Mouse (Mus musculus) embryonic facial prominence, embryonic 11.5 days (tissue): Measurements from ENCODE around the gene Slc38a7. TPM values are rescaled to one million over a fixed set of nuclear protein-coding genes. Genes with fewer than 3 reads are reported as not detected.

Experiments
- ATAC-seq: fragments of 200-750 bp; cut with Nextera tagmentation; replicated peaks from 2 replicates; pipeline ENCODE4 v1.8.0; 2017; ENCODE audit warnings: low read depth; ENCODE audit not compliant: insufficient number of reproducible peaks, low FRiP score, low TSS enrichment
- DNase-seq: peaks from one replicate; pipeline ENCODE4 v3.0.0-alpha.2; 2015; ENCODE audit warnings: low spot score
- H3K27ac ChIP-seq: fragments of 300-500 bp; sonication (generic); replicated peaks from 2 replicates; pipeline ENCODE4 v1.5.1; 2014; ENCODE audit warnings: mild to moderate bottlenecking, low read depth, low read length, control low read depth
- H3K27me3 ChIP-seq: fragments of 300-500 bp; sonication (generic); 2 replicates; pipeline ENCODE4 v1.6.1; 2014; ENCODE audit warnings: mild to moderate bottlenecking, low read length, moderate library complexity, mixed read lengths; ENCODE audit not compliant: control insufficient read depth, insufficient read depth
- H3K36me3 ChIP-seq: fragments of 300-500 bp; sonication (generic); replicated peaks from 2 replicates; pipeline ENCODE4 v1.6.1; 2014; ENCODE audit warnings: low read depth, mild to moderate bottlenecking, low read length, moderate library complexity, mixed read lengths; ENCODE audit not compliant: control insufficient read depth, insufficient read depth
- H3K4me1 ChIP-seq: fragments of 300-500 bp; sonication (generic); 2 replicates; pipeline ENCODE4 v1.6.1; 2014; ENCODE audit warnings: low read length, mixed read lengths; ENCODE audit not compliant: control insufficient read depth, insufficient read depth
- H3K4me2 ChIP-seq: fragments of 300-500 bp; sonication (generic); 2 replicates; pipeline ENCODE4 v1.6.1; 2014; ENCODE audit warnings: low read depth, mild to moderate bottlenecking, control low read depth, low read length, moderate library complexity
- H3K4me3 ChIP-seq: fragments of 300-500 bp; sonication (generic); 2 replicates; pipeline ENCODE4 v1.5.1; 2014; ENCODE audit warnings: low read depth, low read length, control low read depth
- H3K9ac ChIP-seq: fragments of 300-500 bp; sonication (generic); replicated peaks from 2 replicates; pipeline ENCODE4 v1.6.1; 2014; ENCODE audit warnings: mild to moderate bottlenecking, control low read depth, low read length
- H3K9me3 ChIP-seq: fragments of 300-500 bp; sonication (generic); replicated peaks from 2 replicates; pipeline ENCODE4 v1.6.1; 2016; ENCODE audit warnings: mild to moderate bottlenecking, low read length, inconsistent platforms, mixed read lengths; ENCODE audit not compliant: control insufficient read depth
- WGBS: fragments of 180-500 bp; shearing (Covaris S2); extraction: QIAGEN DNeasy Blood & Tissue Kit; methylation state at CpG from one replicate; pipeline ENCODE4 v1.1.7; 2014; 5-methylcytosine and 5-hydroxymethylcytosine counted together
- polyA plus RNA-seq: library from polyadenylated mRNA; unstranded; fragments of >200 nt; fragmentation: Nextera tagmentation; extraction: Ambion mirVana; gene quantifications from 2 replicates; pipeline ENCODE4 v1.2.1, GENCODE M21; 2014

The Slc38a7 gene
- 15.2 and 15.4 TPM in 2 replicates for polyA plus RNA-seq

DNA sequence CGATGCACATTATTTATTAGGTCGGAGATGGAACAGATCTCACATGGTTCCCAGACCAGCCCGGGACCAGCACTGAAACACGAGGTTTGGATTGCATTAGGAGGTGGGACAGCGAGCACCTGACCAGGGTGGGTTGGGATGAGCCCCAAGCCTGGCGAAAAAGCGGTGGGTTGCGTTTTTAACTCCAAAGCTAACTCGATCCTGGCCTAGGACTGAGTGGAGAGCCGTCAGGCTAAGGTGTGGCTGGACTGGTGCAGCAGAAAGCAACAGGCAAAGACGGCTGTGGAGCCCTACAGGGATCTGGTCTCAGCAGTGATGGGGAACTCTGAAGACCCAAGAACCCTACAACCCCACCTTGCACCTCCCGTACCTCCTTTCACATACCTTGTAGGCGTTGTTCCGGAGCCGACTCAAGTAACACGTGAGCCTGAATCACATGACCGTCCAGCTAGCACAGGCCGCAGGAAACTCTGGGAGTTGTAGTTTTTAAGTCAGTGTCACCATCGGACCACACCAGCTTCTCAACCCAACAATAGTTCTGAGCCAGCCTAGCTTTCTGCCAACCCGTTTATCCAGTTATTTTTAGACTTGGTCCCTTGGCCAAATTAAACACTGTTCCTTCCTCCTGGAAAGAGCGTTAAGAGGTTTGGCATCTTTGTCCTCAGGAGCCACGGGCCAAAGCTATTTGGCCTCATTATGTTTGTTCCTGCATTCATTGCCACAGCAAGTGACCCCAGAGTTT, at the start of gene Slc38a7:
Gene Slc38a7 (minus strand): TSS at position 438 of the 742 bp plus-strand sequence.
- peak; percentile 92 for ATAC-seq
- no peaks in the 10 kb centered on the region for H3K27me3 ChIP-seq
- H3K4me2 ChIP-seq, result peak within 1 kb of the TSS; percentile 54
- peak; percentile 92 for DNase-seq
- peak within 1 kb of the TSS; percentile 62 for H3K4me3 ChIP-seq
- no peak within 1 kb of the TSS for H3K27ac ChIP-seq
- H3K4me1 ChIP-seq, result no peaks in the 10 kb centered on the region
- no peaks in the 10 kb centered on the region for H3K36me3 ChIP-seq
- H3K9ac ChIP-seq, result peak within 1 kb of the TSS; percentile 69
- H3K9me3 ChIP-seq, result no peaks in the 10 kb centered on the region
- WGBS, result 15% methylated on average over 22 of the region's 22 CpGs

DNA sequence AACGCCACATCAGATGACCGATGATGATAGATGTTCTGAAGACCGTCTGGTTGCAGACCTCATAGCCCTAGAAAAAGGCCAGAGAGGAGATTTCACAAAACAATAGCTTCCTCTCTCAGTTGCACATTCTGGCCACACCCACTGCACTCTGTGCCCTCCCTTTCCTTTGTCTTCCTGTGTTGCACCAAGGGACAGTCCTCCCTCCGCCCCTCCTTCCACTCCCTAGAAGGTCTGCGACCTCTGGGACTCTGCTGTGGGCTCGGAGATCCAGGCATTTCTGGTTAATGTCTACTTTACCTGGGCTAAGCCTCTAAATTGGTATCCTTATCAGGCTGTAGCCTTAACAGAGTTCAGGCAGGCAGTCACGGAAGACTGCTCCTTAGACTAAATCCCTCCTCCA, 48.5 kb upstream of the Slc38a7 start:
- DNase-seq (no peak), ATAC-seq (no peak)
- H3K36me3 ChIP-seq, result no peaks in the 10 kb centered on the region
- WGBS, result 22% methylated on average over 7 of the region's 7 CpGs
- H3K9me3 ChIP-seq, result no peaks in the 10 kb centered on the region
- H3K4me3 ChIP-seq, result no peak overlapping the region
- no peak overlapping the region for H3K4me2 ChIP-seq
- no peaks in the 10 kb centered on the region for H3K27me3 ChIP-seq
- no peak overlapping the region for H3K9ac ChIP-seq
- H3K27ac ChIP-seq, result no peak overlapping the region
- H3K4me1 ChIP-seq, result no peaks in the 10 kb centered on the region

DNA sequence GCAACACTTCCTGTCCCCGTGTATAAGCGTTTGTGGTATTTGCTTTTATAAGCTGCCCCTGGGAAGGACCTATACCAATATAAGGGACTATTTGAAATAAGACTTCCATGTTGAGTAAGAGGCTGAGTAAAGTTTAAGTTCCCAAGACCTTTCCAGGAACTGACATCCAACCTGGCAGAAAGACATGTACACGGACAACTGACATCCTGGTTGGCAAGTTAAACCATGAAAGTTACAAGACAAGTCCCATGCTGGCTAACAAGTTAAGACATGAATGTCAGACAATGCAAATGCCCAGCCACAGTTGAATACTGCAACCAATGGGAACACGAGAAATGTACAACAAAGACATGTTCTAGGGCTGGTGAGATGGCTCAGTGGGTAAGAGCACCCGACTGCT, 40.4 kb upstream of the Slc38a7 start:
- no peaks in the 10 kb centered on the region for H3K9me3 ChIP-seq
- no peak overlapping the region for H3K27ac ChIP-seq
- H3K4me2 ChIP-seq, result no peak overlapping the region
- H3K9ac ChIP-seq, result no peak overlapping the region
- H3K36me3 ChIP-seq, result no peaks in the 10 kb centered on the region
- H3K27me3 ChIP-seq, result no peaks in the 10 kb centered on the region
- DNase-seq (no peak), ATAC-seq (no peak)
- no peak overlapping the region for H3K4me3 ChIP-seq
- 82% methylated on average over 5 of the region's 5 CpGs for WGBS
- H3K4me1 ChIP-seq, result no peaks in the 10 kb centered on the region

DNA sequence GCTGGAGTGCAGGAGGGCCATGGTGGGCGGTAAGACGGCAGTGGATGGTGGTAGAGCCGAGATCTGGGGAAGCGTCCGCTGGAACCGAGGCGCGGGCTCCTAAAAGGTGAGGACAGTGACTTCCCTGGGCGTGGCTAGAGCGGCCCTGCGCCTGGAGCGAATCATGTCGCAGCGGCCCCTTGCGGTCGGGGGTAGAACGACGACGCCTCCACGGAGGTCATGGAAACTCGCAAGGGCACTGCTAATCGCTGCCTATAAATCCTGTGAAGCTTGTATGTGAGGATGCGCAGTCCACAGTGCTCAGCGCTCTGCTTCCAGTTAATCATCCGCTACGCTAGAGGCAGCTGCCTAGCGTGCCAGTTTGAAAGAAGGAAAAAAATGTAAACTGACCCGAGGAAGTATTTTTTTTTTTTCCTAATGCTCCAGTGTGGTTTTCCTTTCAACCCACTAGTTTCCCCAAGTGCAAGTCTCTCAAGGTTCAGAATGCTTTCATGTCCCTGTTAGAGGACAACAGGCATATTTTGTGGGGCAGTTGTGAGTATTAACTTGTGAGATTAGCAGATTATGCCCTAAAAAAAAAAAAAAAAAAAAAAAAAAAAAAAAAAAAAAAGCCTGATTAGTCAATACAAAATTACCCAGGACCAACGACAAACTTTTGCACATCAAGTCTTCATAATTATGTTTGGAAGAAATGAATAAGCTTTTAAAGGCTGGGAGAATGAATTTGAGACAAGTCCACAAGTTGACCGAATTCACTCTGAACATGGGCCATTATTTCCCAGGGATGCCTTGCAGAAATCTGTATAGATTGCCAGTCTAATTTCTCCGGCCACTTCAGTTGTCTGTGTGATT, 35.2 kb upstream of the Slc38a7 start, which contains the start of gene Got2:
Gene Got2 (minus strand): TSS at position 263 of the 852 bp plus-strand sequence.
- Histone ChIP-seq H3K36me3 (no peaks in the 10 kb centered on the region), H3K4me1 (peaks cover 3% of the 10 kb centered on the region; the same call in 1 of the 2 replicates), H3K4me3 (peak within 1 kb of the TSS; percentile 78), H3K27me3 (no peaks in the 10 kb centered on the region), H3K27ac (peak within 1 kb of the TSS; percentile 57), H3K9ac (peak within 1 kb of the TSS; percentile 78), H3K4me2 (peak within 1 kb of the TSS; percentile 72), H3K9me3 (no peaks in the 10 kb centered on the region)
- 8% methylated on average over 31 of the region's 31 CpGs for WGBS
- DNase-seq, result peak; percentile 94
- ATAC-seq, result peak; percentile 85

DNA sequence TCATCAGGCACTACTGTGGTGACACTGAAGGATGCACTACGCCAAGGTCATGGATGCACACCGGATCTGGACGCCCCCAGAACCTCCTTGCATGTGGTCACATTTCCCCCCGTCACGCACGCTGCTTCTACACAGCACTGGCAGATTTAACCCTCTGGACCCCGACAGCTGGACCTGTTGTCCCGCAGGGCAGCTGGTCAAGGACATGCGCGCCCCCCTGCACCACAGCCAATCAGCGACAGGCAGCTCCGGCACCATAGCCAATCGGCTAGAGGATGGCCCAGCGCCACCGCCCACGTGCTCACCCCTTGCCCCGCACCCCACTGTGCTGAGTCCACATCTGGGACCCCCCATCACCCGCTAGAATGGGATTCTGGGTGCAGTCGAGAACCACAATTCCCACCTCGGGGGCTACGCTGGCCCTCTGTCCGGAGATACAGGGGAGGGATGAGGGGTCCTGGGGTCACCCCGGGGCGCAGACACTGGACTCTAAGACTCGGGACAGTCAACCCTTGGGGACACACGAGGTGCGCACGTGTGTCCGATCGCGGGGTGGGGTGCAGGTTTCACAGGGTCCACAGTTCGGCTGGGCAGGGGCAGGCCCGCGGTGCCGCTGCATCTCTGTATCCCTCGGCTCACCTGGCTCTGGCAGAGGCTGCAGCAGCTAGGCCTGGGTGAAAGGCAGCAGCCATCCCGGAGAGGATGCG, 34.4 kb upstream of the Slc38a7 start:
- under 1% methylated on average over 38 of the region's 38 CpGs for WGBS
- ATAC-seq, result peak; percentile 94

DNA sequence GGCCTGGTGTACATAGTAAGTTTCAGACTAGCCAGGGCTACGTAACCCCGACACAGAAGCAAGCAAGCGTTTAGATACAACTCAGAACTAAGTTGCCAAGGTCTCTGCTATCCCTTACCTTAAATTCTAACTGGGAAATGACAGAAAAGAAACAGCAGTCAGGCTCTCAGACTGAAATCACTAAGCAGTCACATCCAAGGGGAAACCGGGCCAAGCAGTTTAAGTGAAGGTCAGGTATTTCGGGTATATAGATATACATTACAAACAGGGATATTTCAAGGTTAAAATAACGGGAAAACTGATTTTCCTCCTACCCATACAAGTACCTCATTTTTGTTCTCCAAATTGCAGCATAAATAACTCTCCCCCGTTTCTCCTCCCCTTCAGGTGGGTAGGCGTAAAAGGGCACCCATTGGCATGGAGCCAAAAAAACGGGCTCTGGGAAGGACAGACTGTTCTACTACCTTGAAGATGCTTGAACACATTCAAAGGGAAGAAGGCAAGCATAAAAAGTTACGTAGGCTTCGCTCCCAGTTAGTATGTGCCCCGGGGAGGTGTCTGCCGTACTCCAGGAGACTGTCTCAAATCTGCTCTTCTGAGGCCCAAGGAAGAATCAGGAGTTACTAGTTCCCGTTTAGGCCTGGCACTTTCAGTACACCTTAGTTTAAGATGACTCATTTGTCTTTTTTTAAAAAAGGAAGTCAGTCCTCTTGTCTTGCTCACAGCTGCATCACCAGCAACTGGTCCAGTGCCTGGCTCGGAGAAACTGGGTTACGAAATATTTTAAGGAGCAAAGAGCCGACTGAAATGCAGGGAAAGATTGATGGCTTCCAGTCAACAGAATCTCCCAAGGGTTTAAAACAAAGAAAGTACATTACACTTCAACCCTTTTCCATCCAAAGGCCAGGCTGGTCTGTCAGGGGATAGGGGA, 33.6 kb upstream of the Slc38a7 start:
- Histone ChIP-seq H3K27me3 (no peaks in the 10 kb centered on the region), H3K4me3 (peak overlapping the region; percentile 78), H3K36me3 (no peaks in the 10 kb centered on the region), H3K9me3 (no peaks in the 10 kb centered on the region), H3K27ac (no peak overlapping the region), H3K9ac (peak overlapping the region; percentile 78), H3K4me2 (peak overlapping the region; percentile 72), H3K4me1 (peaks cover 3% of the 10 kb centered on the region; the same call in 1 of the 2 replicates)
- no peak for ATAC-seq
- DNase-seq, result no peak
- WGBS, result 75% methylated on average over 17 of the region's 17 CpGs

More for the DNA sequence above, 34.4 kb upstream of the Slc38a7 start:
- peak overlapping the region; percentile 78 for H3K4me3 ChIP-seq
- H3K36me3 ChIP-seq, result no peaks in the 10 kb centered on the region
- H3K9ac ChIP-seq, result peak overlapping the region; percentile 78
- H3K27ac ChIP-seq, result peak overlapping the region; percentile 57
- peak overlapping the region; percentile 72 for H3K4me2 ChIP-seq
- peaks cover 3% of the 10 kb centered on the region; the same call in 1 of the 2 replicates for H3K4me1 ChIP-seq
- DNase-seq, result peak; percentile 80
- no peaks in the 10 kb centered on the region for H3K9me3 ChIP-seq
- H3K27me3 ChIP-seq, result no peaks in the 10 kb centered on the region

DNA sequence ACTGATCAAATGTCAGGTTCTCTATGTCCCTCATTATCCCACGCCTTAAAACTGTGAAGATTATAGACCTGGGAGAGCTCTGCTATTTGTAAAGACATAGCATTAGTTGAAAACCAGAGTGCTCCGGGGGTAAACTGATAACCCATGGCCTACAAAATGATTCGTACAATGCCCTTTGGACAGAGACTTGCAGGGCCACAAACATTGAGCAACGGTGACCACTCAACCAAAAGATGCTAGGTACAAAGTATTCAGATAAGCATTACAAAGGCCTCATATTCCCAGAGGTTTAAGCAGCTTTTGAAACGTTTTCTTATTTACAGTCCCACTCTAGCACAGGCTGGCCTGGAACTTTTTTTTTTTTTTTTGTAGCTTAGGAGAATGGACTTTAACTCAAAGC, 32.6 kb upstream of the Slc38a7 start:
- WGBS, result 77% methylated on average over 5 of the region's 5 CpGs

More for the DNA sequence above, 32.6 kb upstream of the Slc38a7 start:
- no peak for ATAC-seq
- H3K4me2 ChIP-seq, result no peak overlapping the region
- H3K36me3 ChIP-seq, result no peaks in the 10 kb centered on the region
- no peaks in the 10 kb centered on the region for H3K9me3 ChIP-seq
- no peak overlapping the region for H3K4me3 ChIP-seq
- no peak overlapping the region for H3K27ac ChIP-seq
- H3K4me1 ChIP-seq, result peaks cover 3% of the 10 kb centered on the region; the same call in 1 of the 2 replicates
- DNase-seq, result no peak
- no peaks in the 10 kb centered on the region for H3K27me3 ChIP-seq
- H3K9ac ChIP-seq, result no peak overlapping the region
